Mouse (Mus musculus): Measurements from ENCODE around the gene Itga9.

The Itga9 gene

GRCm38 (mm10) chr9:118815543-118815942 is 209.1 kb downstream of the Itga9 start:
- no peak for DNase-seq (ENCODE audit: low read depth, low spot score)

GRCm38 (mm10) chr9:118818508-118818907 is 212.0 kb downstream of the Itga9 start:
- no peak for DNase-seq (ENCODE audit: low read depth, low spot score)

GRCm38 (mm10) chr9:118821220-118822185 is 215.0 kb downstream of the Itga9 start:
- no peak for DNase-seq (ENCODE audit: low read depth, low spot score)

- no peak for DNase-seq (ENCODE audit: low read depth, low spot score)
Measured at GRCm38 (mm10) chr9:118822186-118822555, 215.7 kb downstream of the Itga9 start.

- DNase-seq (ENCODE audit: low read depth, low spot score), result no peak
Measured at GRCm38 (mm10) chr9:118822581-118822980, 216.1 kb downstream of the Itga9 start.

GRCm38 (mm10) chr9:118831080-118831479 is 224.6 kb downstream of the Itga9 start:
- DNase-seq (ENCODE audit: low read depth, low spot score), result no peak

GRCm38 (mm10) chr9:118832533-118832932 is 226.0 kb downstream of the Itga9 start:
- DNase-seq (ENCODE audit: low read depth, low spot score), result no peak

- DNase-seq (ENCODE audit: low read depth, low spot score), result no peak
Measured at GRCm38 (mm10) chr9:118833413-118833812, 226.9 kb downstream of the Itga9 start.

- no peak for DNase-seq (ENCODE audit: low read depth, low spot score)
Measured at GRCm38 (mm10) chr9:118838910-118839667, 232.6 kb downstream of the Itga9 start.

GRCm38 (mm10) chr9:118841247-118841646 is 234.8 kb downstream of the Itga9 start:
- DNase-seq (ENCODE audit: low read depth, low spot score), result no peak

- no peak for DNase-seq (ENCODE audit: low read depth, low spot score)
Measured at GRCm38 (mm10) chr9:118841907-118842432, 235.5 kb downstream of the Itga9 start.

GRCm38 (mm10) chr9:118843711-118844110 is 237.2 kb downstream of the Itga9 start:
- DNase-seq (ENCODE audit: low read depth, low spot score), result no peak

GRCm38 (mm10) chr9:118845003-118845402 is 238.5 kb downstream of the Itga9 start:
- DNase-seq (ENCODE audit: low read depth, low spot score), result no peak

- DNase-seq (ENCODE audit: low read depth, low spot score), result no peak
Measured at GRCm38 (mm10) chr9:118846766-118847165, 240.3 kb downstream of the Itga9 start.

- no peak for DNase-seq (ENCODE audit: low read depth, low spot score)
Measured at GRCm38 (mm10) chr9:118856665-118857064, 250.2 kb downstream of the Itga9 start.

GRCm38 (mm10) chr9:118860613-118861141 is 254.2 kb downstream of the Itga9 start:
- DNase-seq (ENCODE audit: low read depth, low spot score), result no peak

- DNase-seq (ENCODE audit: low read depth, low spot score), result no peak
Measured at GRCm38 (mm10) chr9:118862214-118862613, 255.7 kb downstream of the Itga9 start.

GRCm38 (mm10) chr9:118862852-118863260 is 256.4 kb downstream of the Itga9 start:
- DNase-seq (ENCODE audit: low read depth, low spot score), result no peak

- DNase-seq (ENCODE audit: low read depth, low spot score), result no peak
Measured at GRCm38 (mm10) chr9:118863528-118863927, 257.0 kb downstream of the Itga9 start.

GRCm38 (mm10) chr9:118866949-118867348 is 260.5 kb downstream of the Itga9 start:
- DNase-seq (ENCODE audit: low read depth, low spot score), result no peak

- no peak for DNase-seq (ENCODE audit: low read depth, low spot score)
Measured at GRCm38 (mm10) chr9:118867851-118868250, 261.4 kb downstream of the Itga9 start.

GRCm38 (mm10) chr9:118871089-118871488 is 264.6 kb downstream of the Itga9 start:
- DNase-seq (ENCODE audit: low read depth, low spot score), result peak; percentile 13
